Mouse (Mus musculus) stomach, embryonic 15.5 days (tissue): Measurements from ENCODE around the gene Gjb3. TPM values are rescaled to one million over a fixed set of nuclear protein-coding genes. Genes with fewer than 3 reads are reported as not detected.

ENCODE experiments used
- ATAC-seq: fragments of 200-750 bp; cut with Nextera tagmentation; 2 replicates; pipeline ENCODE4 v1.8.0; 2017; ENCODE audit warnings: low read depth, moderate number of reproducible peaks, moderate TSS enrichment; ENCODE audit not compliant: insufficient read depth, low FRiP score
- H3K27ac ChIP-seq: fragments of 300-500 bp; sonication (generic); 2 replicates; pipeline ENCODE4 v1.5.1; 2015; ENCODE audit warnings: mild to moderate bottlenecking, inconsistent platforms
- H3K27me3 ChIP-seq: fragments of 300-500 bp; sonication (generic); replicated peaks from 2 replicates; pipeline ENCODE4 v1.6.1; 2015; ENCODE audit warnings: inconsistent platforms
- H3K36me3 ChIP-seq: fragments of 300-500 bp; sonication (generic); 2 replicates; pipeline ENCODE4 v1.6.1; 2015; ENCODE audit warnings: inconsistent platforms
- H3K4me1 ChIP-seq: fragments of 300-500 bp; sonication (generic); 2 replicates; pipeline ENCODE4 v1.6.1; 2015; ENCODE audit warnings: inconsistent platforms
- H3K4me2 ChIP-seq: fragments of 300-500 bp; sonication (generic); 2 replicates; pipeline ENCODE4 v1.6.1; 2015; ENCODE audit warnings: mild to moderate bottlenecking, inconsistent platforms
- H3K4me3 ChIP-seq: fragments of 300-500 bp; sonication (generic); replicated peaks from 2 replicates; pipeline ENCODE4 v1.5.1; 2015; ENCODE audit warnings: inconsistent platforms
- H3K9ac ChIP-seq: fragments of 300-500 bp; sonication (generic); 2 replicates; pipeline ENCODE4 v1.6.1; 2015; ENCODE audit warnings: inconsistent platforms
- H3K9me3 ChIP-seq: fragments of 300-500 bp; sonication (generic); 2 replicates; pipeline ENCODE4 v1.6.1; 2016; ENCODE audit warnings: inconsistent platforms
- WGBS: fragments of 180-500 bp; shearing (Covaris S2); methylation state at CpG from one replicate; pipeline ENCODE4 v1.1.7; 2015; 5-methylcytosine and 5-hydroxymethylcytosine counted together
- polyA plus RNA-seq: library from polyadenylated mRNA; unstranded; fragments of >200 nt; fragmentation: Nextera tagmentation; extraction: Ambion mirVana; gene quantifications from 2 replicates; pipeline ENCODE4 v1.2.1, GENCODE M21; 2015

The Gjb3 gene
- polyA plus RNA-seq, 1 experiment from 2014 or later: 5.6 TPM

- Histone ChIP-seq H3K9ac (no peak overlapping the region), H3K27me3 (no peaks in the 10 kb centered on the region), H3K4me2 (no peak overlapping the region), H3K27ac (no peak overlapping the region), H3K4me1 (no peaks in the 10 kb centered on the region), H3K36me3 (no peaks in the 10 kb centered on the region), H3K9me3 (no peaks in the 10 kb centered on the region), H3K4me3 (no peak overlapping the region)
- ATAC-seq: no peak
- 75% methylated on average over 3 of the region's 3 CpGs for WGBS
Measured at GRCm38 (mm10) chr4:127362520-127362919, 31.9 kb upstream of the Gjb3 start.

DNA sequence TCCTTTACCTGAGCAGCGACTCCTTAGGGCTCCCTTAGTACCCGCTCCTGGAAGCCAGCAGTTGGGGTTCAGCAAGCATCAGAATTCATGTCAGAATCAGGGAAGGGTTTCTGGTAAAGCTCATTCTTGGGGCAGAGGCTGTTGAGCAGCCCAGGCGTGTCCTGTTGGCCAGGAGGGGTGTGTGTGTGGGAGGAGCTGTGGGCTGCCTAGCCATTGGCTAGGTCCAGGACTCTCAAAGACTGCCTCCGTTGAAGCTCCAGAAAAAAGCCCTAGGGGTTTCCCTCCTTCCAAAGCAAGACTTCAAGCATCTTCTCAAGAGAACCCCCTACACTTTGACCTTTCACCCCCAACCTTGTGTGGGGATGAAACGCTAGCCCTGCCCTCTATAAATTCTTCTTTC lies 27.4 kb upstream of the Gjb3 start, which contains the start of gene Gjb5:
TSS of gene Gjb5 (minus strand) at position 164 of the 400 bp plus-strand sequence.
- peak; percentile 59; the same call in 1 of the 2 replicates for ATAC-seq
- Histone ChIP-seq H3K4me3 (no peak within 1 kb of the TSS), H3K4me2 (no peak within 1 kb of the TSS), H3K27ac (no peak within 1 kb of the TSS), H3K9ac (no peak within 1 kb of the TSS), H3K27me3 (no peaks in the 10 kb centered on the region), H3K9me3 (no peaks in the 10 kb centered on the region), H3K4me1 (peaks cover 15% of the 10 kb centered on the region; the same call in 1 of the 2 replicates), H3K36me3 (no peaks in the 10 kb centered on the region)
- 27% methylated on average over 5 of the region's 5 CpGs for WGBS

DNA sequence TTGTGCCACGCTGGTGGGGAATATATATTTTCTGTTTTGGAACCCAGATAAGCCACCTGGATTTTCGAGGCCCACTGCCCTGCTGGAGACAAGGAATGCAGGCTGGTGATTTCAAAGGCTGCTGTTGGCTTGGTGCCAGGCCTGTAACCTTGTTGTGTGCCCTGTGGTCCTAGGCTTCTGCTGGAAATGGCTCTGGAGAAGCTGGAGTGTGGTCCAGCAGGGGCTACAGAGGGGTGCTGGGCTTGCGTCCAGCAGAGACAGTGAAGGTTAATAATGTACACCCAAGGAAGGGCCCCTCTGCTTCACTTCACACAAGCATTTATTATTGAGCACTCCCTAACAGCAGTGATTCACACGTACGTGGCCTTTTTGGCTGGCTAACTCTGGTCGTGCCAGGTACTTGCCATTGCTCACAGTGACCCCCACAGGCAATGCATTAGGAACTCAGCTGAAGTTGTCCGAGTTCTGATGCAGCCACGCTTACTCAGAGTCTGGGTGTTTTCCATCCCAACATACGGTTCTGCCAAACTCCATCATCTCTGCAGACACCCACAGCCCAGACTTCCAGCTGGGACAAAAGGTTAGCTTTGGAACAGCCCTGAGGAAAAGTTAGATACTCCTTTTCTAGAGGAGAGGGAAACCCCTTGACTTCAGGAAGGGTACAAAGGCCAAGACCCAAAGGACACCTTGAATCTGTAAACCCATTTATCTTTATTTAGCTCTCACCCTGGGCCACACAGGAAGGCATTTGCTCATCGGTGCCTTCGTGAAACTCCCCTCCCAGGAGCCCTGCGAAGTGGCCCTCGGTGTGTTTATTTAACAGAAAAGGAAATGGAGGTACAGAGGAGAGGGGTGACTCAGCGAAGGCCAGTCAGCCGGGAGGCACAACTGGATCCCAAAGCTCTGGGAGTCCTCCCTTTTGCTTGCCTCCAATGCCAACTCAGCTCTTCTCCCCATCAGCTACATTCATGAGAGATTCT lies 24.2 kb upstream of the Gjb3 start:
- H3K27me3 ChIP-seq: no peaks in the 10 kb centered on the region
- no peak overlapping the region for H3K4me2 ChIP-seq
- ATAC-seq: no peak
- no peaks in the 10 kb centered on the region for H3K9me3 ChIP-seq
- no peaks in the 10 kb centered on the region for H3K36me3 ChIP-seq
- 37% methylated on average over 15 of the region's 15 CpGs for WGBS
- H3K4me3 ChIP-seq: no peak overlapping the region
- no peak overlapping the region for H3K9ac ChIP-seq
- no peak overlapping the region for H3K27ac ChIP-seq
- H3K4me1 ChIP-seq: peaks cover 15% of the 10 kb centered on the region; the same call in 1 of the 2 replicates

GRCm38 (mm10) chr4:127353951-127354438 lies 23.4 kb upstream of the Gjb3 start, which contains the start of gene Gjb4:
Gjb4 (minus strand) TSS chr4:127354081.
- 50% methylated on average over 8 of the region's 8 CpGs for WGBS
- H3K36me3 ChIP-seq: no peaks in the 10 kb centered on the region
- no peaks in the 10 kb centered on the region for H3K9me3 ChIP-seq
- no peaks in the 10 kb centered on the region for H3K27me3 ChIP-seq
- ATAC-seq: no peak
- no peak within 1 kb of the TSS for H3K4me2 ChIP-seq
- H3K9ac ChIP-seq: no peak within 1 kb of the TSS
- H3K4me3 ChIP-seq: no peak within 1 kb of the TSS
- H3K27ac ChIP-seq: no peak within 1 kb of the TSS
- peaks cover 15% of the 10 kb centered on the region; the same call in 1 of the 2 replicates for H3K4me1 ChIP-seq

DNA sequence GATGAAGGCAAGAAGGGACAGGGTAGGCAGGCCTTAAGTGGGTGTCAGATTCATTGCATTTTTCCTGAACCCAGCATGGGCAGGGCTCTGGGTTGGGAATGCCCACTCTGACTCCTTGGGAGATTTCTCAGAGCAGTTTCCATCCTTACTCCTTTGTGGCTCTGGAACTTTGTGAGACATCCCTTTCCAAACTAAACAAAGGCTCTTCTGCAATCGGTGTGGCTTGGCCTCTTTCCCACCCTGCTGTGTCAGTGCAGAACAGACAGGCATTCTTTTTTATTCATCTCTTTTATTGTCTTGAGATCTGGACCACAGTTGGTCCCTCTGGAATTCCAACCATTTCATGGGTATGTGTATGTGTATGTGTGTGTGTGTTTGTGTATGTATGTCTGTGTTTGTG lies 21.9 kb upstream of the Gjb3 start:
- no peak overlapping the region for H3K9ac ChIP-seq
- no peaks in the 10 kb centered on the region for H3K9me3 ChIP-seq
- peaks cover 15% of the 10 kb centered on the region; the same call in 1 of the 2 replicates for H3K4me1 ChIP-seq
- 34% methylated on average over 1 of the region's 1 CpGs for WGBS
- no peak overlapping the region for H3K4me3 ChIP-seq
- no peaks in the 10 kb centered on the region for H3K27me3 ChIP-seq
- no peak for ATAC-seq
- H3K4me2 ChIP-seq: no peak overlapping the region
- no peak overlapping the region for H3K27ac ChIP-seq
- no peaks in the 10 kb centered on the region for H3K36me3 ChIP-seq

DNA sequence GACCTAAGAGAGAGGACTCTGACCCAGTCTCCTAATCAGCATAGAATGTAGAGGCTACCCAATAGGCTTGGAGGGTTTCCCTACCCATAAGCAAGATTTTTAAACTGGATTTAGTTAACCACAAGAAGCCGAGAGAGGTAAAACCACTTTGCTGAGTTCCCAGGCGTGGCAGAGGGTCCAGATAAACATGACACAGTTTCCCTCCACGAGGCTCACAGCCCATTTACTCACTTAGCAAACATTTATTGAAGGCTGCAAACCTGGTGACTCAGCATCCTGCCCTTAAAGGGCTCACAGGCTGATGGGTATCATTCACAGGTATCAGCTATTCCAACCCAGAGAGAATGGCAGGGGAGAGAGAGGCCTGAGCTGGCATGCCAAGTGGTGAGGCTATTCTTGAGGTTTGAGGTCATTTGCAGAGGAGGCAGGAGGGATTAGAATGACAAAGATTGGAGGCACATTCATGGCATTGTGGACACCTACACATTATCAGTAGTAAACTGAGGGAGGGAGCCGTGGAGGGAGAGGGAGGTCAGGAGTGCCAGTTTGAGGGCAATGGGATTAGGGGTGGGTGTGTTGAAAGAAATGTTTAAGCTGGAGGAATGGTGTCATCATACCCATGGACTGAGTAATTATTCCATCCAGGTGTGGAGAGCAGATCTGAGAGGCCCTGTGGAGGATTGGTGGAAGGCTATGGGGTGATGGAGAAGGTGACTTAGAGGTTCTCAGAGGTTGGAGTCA lies 19.1 kb upstream of the Gjb3 start:
- Histone ChIP-seq H3K27me3 (no peaks in the 10 kb centered on the region), H3K9ac (no peak overlapping the region), H3K4me3 (no peak overlapping the region), H3K9me3 (no peaks in the 10 kb centered on the region), H3K36me3 (no peaks in the 10 kb centered on the region), H3K27ac (no peak overlapping the region), H3K4me2 (no peak overlapping the region), H3K4me1 (peaks cover 10% of the 10 kb centered on the region; the same call in 1 of the 2 replicates)
- WGBS: 46% methylated on average over 4 of the region's 4 CpGs
- ATAC-seq: no peak

- Histone ChIP-seq H3K27me3 (no peaks in the 10 kb centered on the region), H3K4me3 (no peak overlapping the region), H3K9me3 (no peaks in the 10 kb centered on the region), H3K4me2 (no peak overlapping the region), H3K27ac (no peak overlapping the region), H3K4me1 (no peaks in the 10 kb centered on the region), H3K9ac (no peak overlapping the region), H3K36me3 (no peaks in the 10 kb centered on the region)
- WGBS: 63% methylated on average over 5 of the region's 5 CpGs
- ATAC-seq: no peak
Measured at GRCm38 (mm10) chr4:127345000-127345399, 14.4 kb upstream of the Gjb3 start.

- WGBS: 40% methylated on average over 6 of the region's 6 CpGs
- Histone ChIP-seq H3K9ac (no peak overlapping the region), H3K27ac (0 out of 2 replicates have a peak overlapping the region, but pooled peaks have one; percentile 23), H3K4me1 (no peaks in the 10 kb centered on the region), H3K4me2 (no peak overlapping the region), H3K36me3 (no peaks in the 10 kb centered on the region), H3K27me3 (no peaks in the 10 kb centered on the region), H3K9me3 (no peaks in the 10 kb centered on the region), H3K4me3 (no peak overlapping the region)
- no peak for ATAC-seq
Measured at GRCm38 (mm10) chr4:127341372-127341771, 10.7 kb upstream of the Gjb3 start.

- ATAC-seq: no peak
- Histone ChIP-seq H3K9me3 (no peaks in the 10 kb centered on the region), H3K9ac (no peak overlapping the region), H3K27me3 (no peaks in the 10 kb centered on the region), H3K4me1 (no peaks in the 10 kb centered on the region), H3K36me3 (no peaks in the 10 kb centered on the region), H3K4me2 (no peak overlapping the region), H3K27ac (no peak overlapping the region), H3K4me3 (no peak overlapping the region)
- WGBS: 83% methylated on average over 5 of the region's 5 CpGs
Measured at GRCm38 (mm10) chr4:127337668-127338067, 7.0 kb upstream of the Gjb3 start.

GRCm38 (mm10) chr4:127334870-127335504 lies 4.3 kb upstream of the Gjb3 start:
- Histone ChIP-seq H3K36me3 (no peaks in the 10 kb centered on the region), H3K9me3 (no peaks in the 10 kb centered on the region), H3K9ac (no peak overlapping the region), H3K27me3 (peaks cover 24% of the 10 kb centered on the region), H3K4me3 (no peak overlapping the region), H3K4me1 (peaks cover 14% of the 10 kb centered on the region), H3K27ac (no peak overlapping the region), H3K4me2 (no peak overlapping the region)
- 29% methylated on average over 5 of the region's 5 CpGs for WGBS
- ATAC-seq: no peak

- Histone ChIP-seq H3K27me3 (peaks cover 51% of the 10 kb centered on the region), H3K9me3 (no peaks in the 10 kb centered on the region), H3K4me3 (no peak overlapping the region), H3K4me2 (peak overlapping the region; percentile 50; the same call in 1 of the 2 replicates), H3K27ac (no peak overlapping the region), H3K36me3 (no peaks in the 10 kb centered on the region), H3K4me1 (peaks cover 15% of the 10 kb centered on the region), H3K9ac (no peak overlapping the region)
- no peak for ATAC-seq
- WGBS: 28% methylated on average over 13 of the region's 13 CpGs
Measured at GRCm38 (mm10) chr4:127331171-127331570, 527 bp upstream of the Gjb3 start.
